Mouse (Mus musculus) stomach, postnatal 0 days (tissue): ENCODE measurements around the gene Olfr638. TPM values are rescaled to one million over a fixed set of nuclear protein-coding genes. Genes with fewer than 3 reads are reported as not detected.
"Not testable (repeated sequence)": the region's sequence is repeated elsewhere in the genome, so short reads cannot be mapped to it uniquely, and the experiment has no call there.

Experiments
- ATAC-seq: fragments of 200-750 bp; cut with Nextera tagmentation; 2 replicates; pipeline ENCODE4 v1.8.0; 2017; ENCODE audit not compliant: low FRiP score, low TSS enrichment
- DNase-seq: peaks from one replicate; pipeline ENCODE4 v3.0.0-alpha.2; 2016; ENCODE audit warnings: low spot score
- H3K27ac ChIP-seq: fragments of 300-500 bp; sonication (generic); replicated peaks from 2 replicates; pipeline ENCODE4 v1.5.1; 2014; ENCODE audit warnings: mild to moderate bottlenecking, control low read depth
- H3K27me3 ChIP-seq: fragments of 300-500 bp; sonication (generic); 2 replicates; pipeline ENCODE4 v1.6.1; 2014; ENCODE audit warnings: low read length; ENCODE audit not compliant: control insufficient read depth, insufficient read depth
- H3K36me3 ChIP-seq: fragments of 300-500 bp; sonication (generic); 2 replicates; pipeline ENCODE4 v1.6.1; 2014; ENCODE audit warnings: low read length, mixed read lengths; ENCODE audit not compliant: control insufficient read depth, insufficient read depth
- H3K4me1 ChIP-seq: fragments of 300-500 bp; sonication (generic); replicated peaks from 2 replicates; pipeline ENCODE4 v1.6.1; 2014; ENCODE audit warnings: antibody characterized with exemption; ENCODE audit not compliant: control insufficient read depth, insufficient read depth
- H3K4me2 ChIP-seq: fragments of 300-500 bp; sonication (generic); replicated peaks from 2 replicates; pipeline ENCODE4 v1.6.1; 2014; ENCODE audit warnings: low read depth, mild to moderate bottlenecking, control low read depth, moderate library complexity
- H3K4me3 ChIP-seq: fragments of 300-500 bp; sonication (generic); 2 replicates; pipeline ENCODE4 v1.5.1; 2014; ENCODE audit warnings: low read depth, low read length, control low read depth
- H3K9ac ChIP-seq: fragments of 300-500 bp; sonication (generic); 2 replicates; pipeline ENCODE4 v1.6.1; 2014; ENCODE audit warnings: mild to moderate bottlenecking, low read length, control low read depth, mixed read lengths
- H3K9me3 ChIP-seq: fragments of 300-500 bp; sonication (generic); 2 replicates; pipeline ENCODE4 v1.6.1; 2016; ENCODE audit warnings: low read length; ENCODE audit not compliant: control insufficient read depth
- CTCF ChIP-seq: IDR thresholded peaks from 2 replicates; pipeline ENCODE4 v1.5.1; 2016; ENCODE audit warnings: antibody characterized with exemption, low read depth, mild to moderate bottlenecking, moderate library complexity
- EP300 ChIP-seq: optimal IDR thresholded peaks from 2 replicates; pipeline ENCODE3; 2016; ENCODE audit warnings: antibody characterized with exemption
- WGBS: fragments of 180-500 bp; shearing (Covaris S2); extraction: QIAGEN DNeasy Blood & Tissue Kit; methylation state at CpG from one replicate; pipeline ENCODE4 v1.1.7; 2014; 5-methylcytosine and 5-hydroxymethylcytosine counted together
- polyA plus RNA-seq: library from polyadenylated mRNA; unstranded; fragments of >200 nt; fragmentation: Nextera tagmentation; extraction: Ambion mirVana; gene quantifications from 2 replicates; pipeline ENCODE4 v1.2.1, GENCODE M21; 2015

Gene Olfr638
- not detected in 2 replicates for polyA plus RNA-seq

- H3K4me1 ChIP-seq = no peaks in the 10 kb centered on the region
- H3K27me3 ChIP-seq = no peaks in the 10 kb centered on the region
- H3K4me3 ChIP-seq = no peak within 1 kb of the TSS
- no peaks in the 10 kb centered on the region for H3K36me3 ChIP-seq
- ATAC-seq (no peak), DNase-seq (no peak)
- no peaks in the 10 kb centered on the region for H3K9me3 ChIP-seq
- no peak for TF ChIP-seq EP300
- TF ChIP-seq CTCF = no peak
- H3K9ac ChIP-seq = no peak within 1 kb of the TSS
- H3K4me2 ChIP-seq = no peak within 1 kb of the TSS
- H3K27ac ChIP-seq = no peak within 1 kb of the TSS
Measured at GRCm38 (mm10) chr7:103998446-103998845, at the start of gene Olfr638. Gene Olfr638, plus strand, starts transcription at chr7:103998746.

GRCm38 (mm10) chr7:103966873-103967272 lies 31.7 kb upstream of the Olfr638 start:
- not testable (repeated sequence) for H3K36me3 ChIP-seq, DNase-seq, H3K4me1 ChIP-seq, H3K27me3 ChIP-seq, H3K9ac ChIP-seq, ATAC-seq, H3K9me3 ChIP-seq, H3K4me3 ChIP-seq, H3K4me2 ChIP-seq, H3K27ac ChIP-seq
- WGBS = 94% methylated on average over 22 of the region's 22 CpGs

GRCm38 (mm10) chr7:103970852-103971251 lies 27.7 kb upstream of the Olfr638 start, which contains the start of gene Olfr635:
Gene Olfr635, plus strand, starts transcription at chr7:103971152.
- Histone ChIP-seq H3K4me2 (no peak within 1 kb of the TSS), H3K4me1 (no peaks in the 10 kb centered on the region), H3K27me3 (no peaks in the 10 kb centered on the region), H3K9me3 (no peaks in the 10 kb centered on the region), H3K4me3 (no peak within 1 kb of the TSS), H3K36me3 (no peaks in the 10 kb centered on the region), H3K27ac (no peak within 1 kb of the TSS), H3K9ac (no peak within 1 kb of the TSS)
- WGBS = 76% methylated on average over 1 of the region's 1 CpGs
- TF ChIP-seq CTCF (no peak), EP300 (no peak)
- DNase-seq (no peak), ATAC-seq (no peak)

- no peak overlapping the region for H3K4me3 ChIP-seq
- H3K4me1 ChIP-seq = no peaks in the 10 kb centered on the region
- no peak for TF ChIP-seq CTCF
- no peak for TF ChIP-seq EP300
- ATAC-seq (no peak), DNase-seq (no peak)
- no peak overlapping the region for H3K27ac ChIP-seq
- H3K9ac ChIP-seq = no peak overlapping the region
- 61% methylated on average over 1 of the region's 1 CpGs for WGBS
- no peak overlapping the region for H3K4me2 ChIP-seq
- H3K36me3 ChIP-seq = no peaks in the 10 kb centered on the region
- no peaks in the 10 kb centered on the region for H3K9me3 ChIP-seq
- H3K27me3 ChIP-seq = no peaks in the 10 kb centered on the region
Measured at GRCm38 (mm10) chr7:103971782-103972181, 26.8 kb upstream of the Olfr638 start.

- TF ChIP-seq CTCF (no peak), EP300 (no peak)
- Histone ChIP-seq H3K4me1 (no peaks in the 10 kb centered on the region), H3K9me3 (no peaks in the 10 kb centered on the region), H3K9ac (no peak overlapping the region), H3K36me3 (no peaks in the 10 kb centered on the region), H3K27me3 (no peaks in the 10 kb centered on the region), H3K4me2 (no peak overlapping the region), H3K4me3 (no peak overlapping the region), H3K27ac (no peak overlapping the region)
- ATAC-seq (no peak), DNase-seq (no peak)
Measured at GRCm38 (mm10) chr7:103999124-103999523, 578 bp downstream of the Olfr638 start.

- H3K9me3 ChIP-seq = no peaks in the 10 kb centered on the region
- H3K4me1 ChIP-seq = no peaks in the 10 kb centered on the region
- no peaks in the 10 kb centered on the region for H3K27me3 ChIP-seq
- no peaks in the 10 kb centered on the region for H3K36me3 ChIP-seq
- DNase-seq (no peak), ATAC-seq (no peak)
- no peak within 1 kb of the TSS for H3K4me3 ChIP-seq
- no peak within 1 kb of the TSS for H3K9ac ChIP-seq
- TF ChIP-seq EP300 (no peak), CTCF (no peak)
- H3K27ac ChIP-seq = no peak within 1 kb of the TSS
- H3K4me2 ChIP-seq = no peak within 1 kb of the TSS
Measured at GRCm38 (mm10) chr7:104017203-104017602, 18.7 kb downstream of the Olfr638 start, which contains the start of gene Olfr639. Gene Olfr639, minus strand, starts transcription at chr7:104017303.
